Mouse (Mus musculus) cortical plate, adult 2 months (tissue): ENCODE data around the gene H1fx.

Source experiments
- CTCF ChIP-seq: fragments of 200-500 bp; IDR thresholded peaks from 2 replicates; pipeline ENCODE4 v1.5.1; 2011; ENCODE audit warnings: mild to moderate bottlenecking, control low read depth, low read length; ENCODE audit not compliant: insufficient read depth; ENCODE audit errors: extremely low read depth
- POLR2A ChIP-seq: fragments of 200-500 bp; IDR thresholded peaks from 2 replicates; pipeline ENCODE4 v1.6.1; 2011; ENCODE audit warnings: mild to moderate bottlenecking, low read length, control low read depth; ENCODE audit not compliant: insufficient read depth; ENCODE audit errors: extremely low read depth

DNA sequence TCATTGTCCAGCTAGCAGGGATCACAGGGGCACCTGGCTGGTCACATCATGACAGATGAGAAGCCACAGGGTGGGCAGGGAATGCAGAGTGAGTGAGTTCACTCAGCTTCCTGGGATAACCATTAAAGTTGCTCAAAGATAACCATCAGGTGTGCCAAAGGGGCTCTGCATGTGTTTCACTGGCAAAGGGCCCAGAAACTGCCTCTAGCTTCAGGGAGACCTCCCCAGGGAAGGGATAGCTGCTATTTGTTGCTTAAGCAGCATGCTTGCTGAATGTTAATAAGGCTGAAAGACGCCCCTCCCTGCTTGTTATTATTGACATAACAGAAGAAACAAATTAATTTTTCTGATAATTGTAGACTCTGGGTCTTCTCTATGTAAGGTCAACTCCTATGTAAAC, 10.4 kb upstream of the H1fx start:
- no peak for TF ChIP-seq POLR2A
- no peak for TF ChIP-seq CTCF
